Mouse (Mus musculus) cerebellum, adult 11 months (tissue): ENCODE measurements around the gene Itpk1.

ENCODE experiments used
- DNase-seq: peaks from one replicate; pipeline ENCODE4 v3.0.0; 2022

The Itpk1 gene

DNA sequence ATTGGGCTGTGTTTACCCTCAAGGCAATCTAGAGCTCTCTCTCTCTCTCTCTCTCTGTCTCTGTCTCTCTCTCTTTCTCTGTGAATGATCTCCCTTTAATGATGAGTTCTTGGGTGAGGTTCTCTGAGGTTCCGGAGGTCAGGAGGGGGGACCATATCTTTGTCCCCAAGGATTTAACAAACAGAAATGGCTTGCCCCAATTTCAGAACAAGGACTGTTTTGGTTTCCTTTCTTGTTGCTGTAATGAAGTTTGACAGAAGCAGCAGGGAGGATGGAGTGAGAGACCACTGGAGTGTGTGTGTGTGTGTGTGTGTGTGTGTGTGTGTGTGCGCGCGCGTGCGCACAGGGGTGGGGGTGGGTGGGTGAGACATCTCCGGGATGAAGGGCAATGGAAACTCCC lies 163.6 kb downstream of the Itpk1 start:
- no peak for DNase-seq

DNA sequence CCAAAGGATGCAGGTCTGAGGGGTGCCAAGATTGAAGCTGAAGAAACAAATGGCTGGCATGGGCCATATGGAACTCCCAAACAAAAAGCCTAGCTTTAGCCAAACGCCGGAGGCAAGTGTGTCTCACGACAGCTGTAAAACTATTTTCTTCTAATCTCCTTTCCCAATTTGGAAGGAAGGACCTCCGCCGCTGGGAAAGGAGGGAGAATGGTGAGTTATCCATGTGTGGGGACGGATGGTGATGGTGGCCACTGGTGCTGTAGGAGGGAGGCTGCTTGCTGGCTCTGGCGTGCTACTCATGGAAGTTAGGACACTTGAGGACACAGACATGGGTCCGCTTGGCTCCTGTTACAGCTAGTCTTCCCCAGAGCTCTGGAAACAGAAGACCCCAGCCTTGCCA lies 164.5 kb downstream of the Itpk1 start:
- DNase-seq: no peak

DNA sequence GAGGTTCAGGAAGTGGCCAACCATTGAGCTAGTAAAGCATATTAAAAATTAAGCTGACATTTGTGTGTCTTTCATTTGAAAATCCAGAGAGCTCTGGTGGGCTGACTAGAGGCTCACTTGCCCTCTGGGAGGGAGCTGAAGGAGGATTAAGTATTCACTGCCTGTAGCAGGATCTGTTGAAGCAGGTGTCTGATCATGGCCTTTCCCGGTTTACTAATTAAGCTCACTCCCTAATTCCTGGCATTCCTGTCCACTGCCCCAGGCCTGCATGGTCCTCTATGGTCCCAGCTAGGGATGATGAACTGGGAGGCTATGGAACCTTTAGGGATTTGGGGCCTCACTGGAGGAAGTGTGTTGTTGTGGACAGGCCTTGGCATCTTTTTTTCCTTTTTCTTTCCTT lies 168.9 kb downstream of the Itpk1 start:
- no peak for DNase-seq

DNA sequence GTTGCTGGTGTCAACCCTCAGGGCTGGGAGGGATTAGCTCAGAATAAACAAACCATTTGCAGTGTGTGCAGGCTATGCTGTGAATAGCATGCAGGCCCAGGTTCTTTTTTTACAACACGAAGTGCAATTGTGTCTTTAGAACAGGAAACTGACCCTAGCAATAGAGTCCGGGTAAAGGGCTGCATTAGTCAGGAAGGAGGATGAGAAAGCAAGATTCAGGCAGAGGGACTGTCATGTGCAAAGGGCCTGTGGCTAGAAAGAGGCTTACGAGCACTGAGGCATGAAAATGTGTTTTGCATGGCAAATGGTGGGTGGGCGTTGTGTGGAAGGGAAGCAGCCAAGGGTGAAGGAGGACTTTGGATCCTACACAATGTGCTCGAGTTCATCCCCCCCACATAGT lies 176.7 kb downstream of the Itpk1 start:
- no peak for DNase-seq

DNA sequence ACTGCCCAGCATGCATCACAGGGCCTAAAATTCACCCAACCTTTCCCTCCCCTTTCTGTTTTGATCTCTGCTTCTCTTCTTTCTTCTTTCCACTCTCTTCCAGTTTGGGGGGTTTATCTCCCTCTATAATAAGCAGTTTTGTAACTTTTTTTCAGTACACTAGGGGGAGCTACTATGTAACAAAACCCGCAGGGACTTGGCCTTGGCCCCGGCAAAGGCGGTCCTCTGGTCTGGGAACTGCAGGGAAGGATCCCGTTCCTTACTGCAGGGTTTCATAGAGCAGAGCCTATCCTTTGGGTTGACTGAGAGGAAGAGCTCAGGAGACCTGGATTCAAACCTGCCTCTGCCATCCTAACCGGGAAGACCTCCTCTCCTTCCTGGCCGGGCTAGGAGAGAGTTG lies 180.0 kb downstream of the Itpk1 start:
- DNase-seq: no peak

DNA sequence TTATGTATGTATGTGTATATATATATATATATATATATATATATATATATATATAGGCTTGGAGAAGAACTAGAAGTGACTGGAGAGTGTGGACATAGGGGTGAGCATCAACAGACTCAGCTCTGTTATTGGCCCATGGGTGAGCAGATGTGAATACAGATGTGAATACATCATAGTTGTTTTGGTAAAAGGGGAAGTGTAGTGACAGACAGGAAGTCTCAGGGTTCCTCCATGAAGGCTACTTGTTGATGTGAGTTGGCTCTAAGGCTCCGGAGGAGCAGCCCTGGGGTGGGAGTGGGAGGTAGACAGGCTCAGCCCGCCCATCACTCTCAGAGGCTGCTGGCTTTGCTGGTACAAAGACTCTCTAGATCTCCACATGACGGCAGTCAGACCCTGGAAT lies 180.5 kb downstream of the Itpk1 start:
- no peak for DNase-seq

DNA sequence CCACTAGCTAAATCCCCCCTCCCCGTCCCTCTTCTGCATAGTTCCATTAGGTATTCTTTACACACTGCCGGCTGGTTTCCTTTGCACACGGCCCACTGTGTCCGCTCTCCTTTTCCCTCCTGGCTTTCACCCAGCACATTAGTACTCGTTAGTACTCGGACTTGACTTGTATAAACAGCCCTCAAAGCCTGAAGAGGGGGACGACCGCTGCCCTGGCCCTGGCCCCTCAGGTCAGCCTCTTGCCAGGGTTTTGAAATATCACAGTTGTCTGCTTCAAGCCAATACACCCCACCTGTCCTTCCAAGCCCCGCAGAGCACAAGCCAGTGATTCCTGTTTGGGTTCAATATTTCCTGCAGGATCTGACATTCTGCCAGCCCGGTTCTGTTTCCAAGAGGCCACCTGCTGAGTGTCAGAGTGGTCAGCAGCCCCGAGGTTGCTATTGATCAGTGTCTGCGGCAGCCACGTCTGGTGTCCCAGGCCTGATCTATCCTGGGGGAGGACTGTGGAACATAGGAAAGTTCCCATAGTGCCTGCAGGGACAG lies 182.9 kb downstream of the Itpk1 start:
- no peak for DNase-seq

DNA sequence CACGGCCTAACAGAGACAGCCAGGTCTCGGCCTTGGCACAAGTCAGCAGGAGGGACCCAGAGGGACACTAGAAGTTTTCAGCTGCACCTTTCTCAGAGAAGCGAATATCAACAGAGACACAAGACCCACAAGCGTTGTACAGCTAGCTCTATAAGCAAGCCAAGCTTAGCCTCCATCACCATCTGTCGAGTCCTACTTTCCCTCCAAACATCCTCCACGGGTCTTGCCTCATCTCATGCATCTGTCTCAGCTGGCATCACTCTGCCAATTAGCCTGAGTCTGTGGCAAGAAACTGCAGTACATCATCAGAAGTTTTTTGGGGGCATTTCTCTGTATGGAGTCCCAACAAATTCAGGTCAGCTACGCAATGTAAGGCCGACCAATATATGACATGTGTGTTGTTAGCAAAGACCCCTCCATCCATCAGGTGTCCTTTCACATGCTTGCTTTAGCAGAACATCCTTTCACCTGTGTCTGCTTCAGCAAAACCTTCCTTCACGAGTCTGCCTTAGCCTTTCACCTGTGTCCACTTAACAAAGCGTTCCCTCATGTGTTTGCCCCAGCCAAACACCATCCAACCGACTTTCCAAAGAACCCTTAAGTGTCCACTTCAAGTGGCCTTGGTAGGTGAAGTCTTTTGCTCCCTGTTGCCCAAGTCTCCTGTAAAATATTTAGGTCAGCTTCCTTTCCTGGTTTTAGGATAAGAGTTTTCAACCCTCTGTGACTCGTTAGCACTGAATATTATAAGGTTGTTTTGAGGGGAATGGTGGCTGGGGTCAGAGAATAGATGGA lies 184.6 kb downstream of the Itpk1 start:
- DNase-seq: no peak
